Mouse (Mus musculus) retina, postnatal 1 day (tissue): ENCODE data around the gene Rhox2b.
"Not testable (repeated sequence)": the region's sequence is repeated elsewhere in the genome, so short reads cannot be mapped to it uniquely, and the experiment has no call there.

ENCODE experiments used
- DNase-seq: peaks from one replicate; pipeline ENCODE4 v3.0.0-alpha.2; 2012

Gene Rhox2b

GRCm38 (mm10) chrX:37411767-37412166 lies at the start of gene Rhox2b:
Rhox2b (plus strand) TSS chrX:37412067.
- DNase-seq: not testable (repeated sequence)

DNA sequence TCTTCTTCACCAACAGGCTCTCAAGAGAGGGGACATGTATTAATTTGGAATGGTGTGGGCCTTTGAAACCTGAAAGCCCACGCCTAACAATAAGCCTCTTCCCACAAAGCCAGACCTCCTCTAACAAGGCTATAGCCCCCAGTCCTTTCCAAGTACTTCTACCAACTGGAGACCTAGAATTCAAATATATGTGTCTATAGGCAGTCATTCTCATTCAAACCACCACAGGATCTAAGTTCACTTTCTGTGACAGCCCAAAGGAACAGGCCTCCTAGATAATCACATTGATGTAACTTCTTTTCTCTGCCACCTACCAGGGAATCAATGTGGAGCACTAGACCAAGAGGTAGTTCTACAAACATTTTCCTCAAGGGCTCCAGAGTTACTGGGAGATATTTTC lies 32.1 kb upstream of the Rhox2b start, which contains the start of gene Rhox3a2:
Gene Rhox3a2, plus strand, starts transcription at position 301 of the 400 bp plus-strand sequence.
- not testable (repeated sequence) for DNase-seq

- DNase-seq: not testable (repeated sequence)
Observed at GRCm38 (mm10) chrX:37390548-37390947, 21.3 kb upstream of the Rhox2b start, which contains the start of gene Rhox4a2. Rhox4a2 (plus strand) TSS chrX:37390848.

DNA sequence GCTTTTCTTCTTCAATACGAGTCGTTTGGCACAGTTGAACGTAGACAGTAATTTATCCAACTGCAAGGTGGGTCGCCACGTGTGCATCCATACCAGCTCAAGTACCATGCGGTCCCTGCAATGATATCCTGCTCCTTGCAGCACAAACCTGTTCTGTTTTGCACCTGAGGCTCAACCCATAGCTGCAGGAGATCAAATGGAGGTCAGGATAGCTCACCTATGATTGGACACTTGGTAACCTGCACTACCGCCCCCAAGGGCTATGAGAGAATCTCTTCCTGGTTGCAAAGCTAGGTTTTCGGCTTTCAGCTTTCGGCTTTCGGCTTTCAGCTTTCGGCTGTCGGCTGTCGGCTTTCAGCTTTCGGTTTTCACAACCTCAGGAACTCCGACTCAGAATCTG lies 20.3 kb downstream of the Rhox2b start, which contains the start of gene Rhox4b:
Gene Rhox4b, plus strand, starts transcription at position 301 of the 400 bp plus-strand sequence.
- DNase-seq: not testable (repeated sequence)

GRCm38 (mm10) chrX:37453380-37453779 lies 41.5 kb downstream of the Rhox2b start, which contains the start of gene Rhox2c:
Rhox2c (plus strand) TSS chrX:37453680.
- not testable (repeated sequence) for DNase-seq

GRCm38 (mm10) chrX:37458285-37458684 lies 46.4 kb downstream of the Rhox2b start, which contains the start of gene Rhox3c:
Rhox3c (plus strand) TSS chrX:37458585.
- not testable (repeated sequence) for DNase-seq
